Mouse (Mus musculus) limb, embryonic 11.5 days (tissue): Measurements from ENCODE around the gene Olfr554. TPM values are rescaled to one million over a fixed set of nuclear protein-coding genes. Genes with fewer than 3 reads are reported as not detected.

Experiments
- ATAC-seq: fragments of 200-750 bp; cut with Nextera tagmentation; 2 replicates; pipeline ENCODE4 v1.8.0; 2017; ENCODE audit warnings: low read depth; ENCODE audit not compliant: insufficient number of reproducible peaks, low FRiP score, low TSS enrichment
- DNase-seq: peaks from one replicate; pipeline ENCODE4 v3.0.0-alpha.2; 2015; ENCODE audit warnings: low spot score
- H3K27ac ChIP-seq: fragments of 300-500 bp; sonication (generic); replicated peaks from 2 replicates; pipeline ENCODE4 v1.5.1; 2014; ENCODE audit warnings: low read depth, mild to moderate bottlenecking, low read length
- H3K27me3 ChIP-seq: fragments of 300-500 bp; sonication (generic); 2 replicates; pipeline ENCODE4 v1.6.1; 2014; ENCODE audit warnings: mild to moderate bottlenecking, low read length, mixed read lengths; ENCODE audit not compliant: control insufficient read depth, insufficient read depth
- H3K36me3 ChIP-seq: fragments of 300-500 bp; sonication (generic); 2 replicates; pipeline ENCODE4 v1.6.1; 2014; ENCODE audit warnings: mild to moderate bottlenecking, low read length, moderate library complexity, mixed read lengths; ENCODE audit not compliant: control insufficient read depth, insufficient read depth
- H3K4me1 ChIP-seq: fragments of 300-500 bp; sonication (generic); 2 replicates; pipeline ENCODE4 v1.6.1; 2014; ENCODE audit warnings: low read length, mixed read lengths; ENCODE audit not compliant: control insufficient read depth, insufficient read depth
- H3K4me2 ChIP-seq: fragments of 300-500 bp; sonication (generic); 2 replicates; pipeline ENCODE4 v1.6.1; 2014; ENCODE audit warnings: low read depth, mild to moderate bottlenecking, moderate library complexity; ENCODE audit not compliant: severe bottlenecking
- H3K4me3 ChIP-seq: fragments of 300-500 bp; sonication (generic); 2 replicates; pipeline ENCODE4 v1.5.1; 2014; ENCODE audit warnings: low read depth, low read length
- H3K9ac ChIP-seq: fragments of 300-500 bp; sonication (generic); 2 replicates; pipeline ENCODE4 v1.6.1; 2014; ENCODE audit warnings: mild to moderate bottlenecking, low read length
- H3K9me3 ChIP-seq: fragments of 300-500 bp; sonication (generic); 2 replicates; pipeline ENCODE4 v1.6.1; 2016; ENCODE audit warnings: low read length; ENCODE audit not compliant: control insufficient read depth
- WGBS: fragments of 180-500 bp; shearing (Covaris S2); extraction: QIAGEN DNeasy Blood & Tissue Kit; methylation state at CpG from one replicate; pipeline ENCODE4 v1.1.7; 2014; 5-methylcytosine and 5-hydroxymethylcytosine counted together
- polyA plus RNA-seq: library from polyadenylated mRNA; unstranded; fragments of >200 nt; fragmentation: Nextera tagmentation; extraction: Ambion mirVana; gene quantifications from 2 replicates; pipeline ENCODE4 v1.2.1, GENCODE M21; 2014

The Olfr554 gene
- polyA plus RNA-seq, 1 experiment from 2014 or later: not detected

DNA sequence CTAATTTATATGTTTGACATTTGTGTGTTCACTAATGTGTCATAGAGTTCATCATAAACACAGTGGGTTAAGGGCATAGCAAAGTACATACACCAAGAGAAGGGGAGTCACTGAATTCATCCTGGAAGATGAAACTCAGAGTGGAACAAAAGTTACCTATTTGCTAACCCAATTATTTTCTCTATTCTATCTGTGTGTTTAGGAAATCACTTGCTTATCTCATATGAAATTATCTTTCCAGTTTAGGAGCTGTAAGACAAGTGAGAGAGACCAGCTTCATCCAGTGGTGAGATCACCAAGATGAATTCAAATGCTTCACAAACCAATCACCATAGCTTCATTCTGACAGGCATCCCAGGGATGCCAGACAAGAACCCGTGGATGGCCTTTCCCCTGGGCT, 20.3 kb downstream of the Olfr554 start, which contains the start of gene Olfr555:
Gene Olfr555 (plus strand): TSS at position 301 of the 400 bp plus-strand sequence.
- no peak for ATAC-seq
- Histone ChIP-seq H3K9ac (no peak within 1 kb of the TSS), H3K27me3 (no peaks in the 10 kb centered on the region), H3K27ac (no peak within 1 kb of the TSS), H3K4me1 (no peaks in the 10 kb centered on the region), H3K9me3 (no peaks in the 10 kb centered on the region; the same call in 1 of the 2 replicates), H3K4me2 (no peak within 1 kb of the TSS), H3K4me3 (no peak within 1 kb of the TSS), H3K36me3 (no peaks in the 10 kb centered on the region)
- no peak for DNase-seq
- WGBS: 83% methylated on average over 1 of the region's 1 CpGs

DNA sequence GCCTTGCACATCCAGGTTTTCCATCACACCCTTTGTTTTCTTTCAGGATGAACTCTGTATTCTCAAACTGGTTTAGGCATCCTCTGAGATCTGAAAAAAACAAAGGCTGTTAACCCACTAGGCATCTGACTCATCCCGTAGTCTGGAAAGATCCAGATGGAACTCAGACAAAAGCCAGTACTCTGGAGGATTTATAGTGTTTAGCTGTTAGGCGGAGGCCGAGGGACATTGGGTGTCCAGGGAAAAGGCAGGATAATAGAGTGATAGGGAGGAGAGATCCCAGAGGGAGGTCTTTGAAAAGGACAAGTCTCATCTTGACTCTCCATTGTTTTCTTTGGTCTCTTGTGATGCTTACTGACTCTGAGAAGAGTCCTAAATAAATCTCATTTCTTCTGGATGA, 26.4 kb downstream of the Olfr554 start, which contains the start of gene Olfr556:
Gene Olfr556 (plus strand): TSS at position 301 of the 400 bp plus-strand sequence.
- H3K4me3 ChIP-seq: no peak within 1 kb of the TSS
- no peak within 1 kb of the TSS for H3K9ac ChIP-seq
- H3K27ac ChIP-seq: no peak within 1 kb of the TSS
- DNase-seq: no peak
- 64% methylated on average over 3 of the region's 3 CpGs for WGBS
- no peaks in the 10 kb centered on the region; the same call in 1 of the 2 replicates for H3K9me3 ChIP-seq
- H3K27me3 ChIP-seq: no peaks in the 10 kb centered on the region
- no peaks in the 10 kb centered on the region for H3K4me1 ChIP-seq
- H3K36me3 ChIP-seq: no peaks in the 10 kb centered on the region
- H3K4me2 ChIP-seq: no peak within 1 kb of the TSS
- no peak for ATAC-seq

DNA sequence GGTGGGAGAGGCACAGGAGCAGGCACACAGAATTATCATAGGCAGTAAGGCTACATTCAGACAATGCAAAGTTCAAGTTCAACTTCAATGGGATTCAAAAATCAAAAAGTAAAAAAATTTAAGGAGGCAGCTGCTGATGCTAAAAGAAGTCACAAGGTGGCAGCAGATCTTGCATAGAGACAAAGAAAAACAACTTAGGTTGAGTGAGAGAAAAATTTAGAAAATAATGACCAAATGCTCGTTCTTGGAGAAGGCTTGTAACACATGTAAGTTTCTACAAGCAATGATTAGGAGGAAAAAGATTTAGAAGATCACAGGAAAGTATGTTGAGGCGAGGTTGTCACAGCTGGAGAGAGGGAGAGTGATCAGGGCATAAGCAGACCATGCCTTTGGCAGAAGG, 27.1 kb downstream of the Olfr554 start:
- 51% methylated on average over 2 of the region's 2 CpGs for WGBS
- H3K9ac ChIP-seq: no peak overlapping the region
- no peak for ATAC-seq

DNA sequence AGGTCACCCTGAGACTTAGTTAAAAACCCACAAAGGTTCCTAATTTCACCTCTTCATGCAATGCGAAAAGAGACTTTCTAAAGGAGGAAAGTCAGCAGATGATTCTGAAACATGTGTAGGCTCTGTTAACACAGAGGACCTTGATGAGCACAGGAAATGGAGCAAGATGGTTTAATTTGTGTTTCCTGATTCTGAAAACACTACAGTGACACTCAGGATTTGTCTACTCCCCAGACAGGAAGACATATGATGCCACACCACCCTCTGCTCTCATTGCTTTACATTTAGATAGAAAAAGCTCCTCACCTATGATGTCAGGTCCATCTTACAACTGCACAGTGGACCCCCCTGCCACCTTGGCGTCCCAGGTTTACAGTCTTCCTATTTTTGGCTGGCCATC, 38.0 kb downstream of the Olfr554 start:
- no peak overlapping the region for H3K4me3 ChIP-seq
- WGBS: 82% methylated on average over 2 of the region's 2 CpGs
- H3K4me1 ChIP-seq: no peaks in the 10 kb centered on the region
- ATAC-seq (no peak), DNase-seq (no peak)
- H3K36me3 ChIP-seq: no peaks in the 10 kb centered on the region
- H3K9me3 ChIP-seq: no peaks in the 10 kb centered on the region
- no peak overlapping the region for H3K4me2 ChIP-seq
- H3K27ac ChIP-seq: no peak overlapping the region
- no peaks in the 10 kb centered on the region for H3K27me3 ChIP-seq
- H3K9ac ChIP-seq: no peak overlapping the region

More for the DNA sequence above, 27.1 kb downstream of the Olfr554 start:
- no peak for DNase-seq
- Histone ChIP-seq H3K36me3 (no peaks in the 10 kb centered on the region), H3K27me3 (no peaks in the 10 kb centered on the region), H3K4me1 (no peaks in the 10 kb centered on the region), H3K27ac (no peak overlapping the region), H3K4me3 (no peak overlapping the region), H3K4me2 (no peak overlapping the region), H3K9me3 (no peaks in the 10 kb centered on the region; the same call in 1 of the 2 replicates)

DNA sequence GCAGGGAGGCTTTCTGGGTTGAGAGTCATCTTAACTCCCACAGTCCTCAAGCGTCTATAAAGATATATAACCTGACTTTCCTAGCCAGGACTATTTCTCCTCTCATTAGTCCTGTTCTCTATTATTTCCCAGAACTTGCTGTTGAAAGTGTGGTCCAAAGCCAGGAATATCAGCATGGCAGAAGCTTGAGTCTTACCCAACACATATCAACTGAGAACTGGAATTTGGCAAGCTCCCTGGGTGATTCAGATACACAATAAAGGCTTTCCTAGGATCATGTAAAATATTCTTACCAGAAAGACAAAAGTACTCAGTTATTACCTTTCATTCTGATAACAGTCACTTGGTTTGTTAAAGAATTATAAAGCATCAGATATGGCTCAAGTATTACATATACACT, 43.7 kb downstream of the Olfr554 start:
- Histone ChIP-seq H3K4me2 (no peak overlapping the region), H3K9me3 (no peaks in the 10 kb centered on the region), H3K27me3 (no peaks in the 10 kb centered on the region), H3K4me3 (no peak overlapping the region), H3K27ac (no peak overlapping the region), H3K9ac (no peak overlapping the region), H3K4me1 (no peaks in the 10 kb centered on the region), H3K36me3 (no peaks in the 10 kb centered on the region)
- ATAC-seq: no peak
- DNase-seq: no peak
- WGBS: 85% methylated on average over 1 of the region's 1 CpGs

DNA sequence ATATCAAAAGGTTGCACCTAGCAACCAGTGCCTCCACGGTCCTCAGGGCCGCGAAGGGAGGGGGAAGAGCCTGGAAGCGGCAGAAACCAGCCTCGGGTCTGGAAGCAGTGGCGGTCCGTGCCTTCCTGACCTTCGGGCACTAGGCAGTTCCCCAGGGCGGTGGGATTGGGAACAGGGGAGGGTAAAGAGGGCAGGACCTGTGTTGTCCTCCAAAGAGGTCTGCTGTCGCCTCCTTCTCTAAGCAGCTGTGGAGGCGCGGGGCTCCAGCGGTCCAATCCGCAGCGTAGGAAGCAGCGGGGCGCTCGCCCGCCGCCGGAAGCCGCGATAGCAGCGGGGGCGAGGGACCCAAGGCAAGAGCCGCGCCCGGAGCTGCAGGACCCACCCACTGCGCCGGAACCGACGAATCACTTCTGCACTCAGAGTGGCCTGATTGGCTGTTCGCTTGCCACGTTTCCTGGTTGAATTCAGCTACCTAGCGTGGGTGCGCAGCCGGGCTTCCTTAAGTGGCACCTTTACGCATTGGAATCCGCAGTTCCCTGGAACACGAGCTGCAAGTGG, 48.8 kb downstream of the Olfr554 start, which contains the start of gene Trim68:
Gene Trim68 (minus strand): TSS at position 384 of the 558 bp plus-strand sequence.
- peak within 1 kb of the TSS; percentile 77 for H3K9ac ChIP-seq
- ATAC-seq: peak; percentile 99
- DNase-seq: peak; percentile 92
- H3K27ac ChIP-seq: peak within 1 kb of the TSS; percentile 47; the same call in 1 of the 2 replicates
- under 1% methylated on average over 40 of the region's 40 CpGs for WGBS
- H3K27me3 ChIP-seq: no peaks in the 10 kb centered on the region
- no peaks in the 10 kb centered on the region for H3K9me3 ChIP-seq
- H3K4me2 ChIP-seq: peak within 1 kb of the TSS; percentile 58
- no peaks in the 10 kb centered on the region for H3K4me1 ChIP-seq
- H3K36me3 ChIP-seq: no peaks in the 10 kb centered on the region
- H3K4me3 ChIP-seq: peak within 1 kb of the TSS; percentile 53

Other genes with a start within 250 kb of the Olfr554 start
- gene Rrm1, start 196.7 kb upstream of the Olfr554 start, polyA plus RNA-seq: 261 and 275 TPM in 2 replicates
- gene Olfr543, start 156.8 kb upstream of the Olfr554 start, polyA plus RNA-seq: 0.23 and 0.56 TPM in 2 replicates
- 0.05 and 0.09 TPM in 2 replicates for gene Olfr544, start 150.1 kb upstream of the Olfr554 start, polyA plus RNA-seq
- 0.39 TPM in 1 of 2 replicates, not detected in the other for gene Olfr545, start 138.9 kb upstream of the Olfr554 start, polyA plus RNA-seq
- gene Olfr547, start 103.7 kb upstream of the Olfr554 start, polyA plus RNA-seq: not detected in 2 replicates
- not detected in 2 replicates for gene Olfr548-ps1, start 97.5 kb upstream of the Olfr554 start, polyA plus RNA-seq
- gene Olfr549, start 88.6 kb upstream of the Olfr554 start, polyA plus RNA-seq: not detected in 2 replicates
- 0.13 and 0.95 TPM in 2 replicates for gene Trim21, start 72.9 kb upstream of the Olfr554 start, polyA plus RNA-seq
- gene Olfr550, start 67.0 kb upstream of the Olfr554 start, polyA plus RNA-seq: not detected in 2 replicates
- not detected in 2 replicates for gene Olfr551, start 46.5 kb upstream of the Olfr554 start, polyA plus RNA-seq
- not detected in 2 replicates for gene Olfr552, start 40.7 kb upstream of the Olfr554 start, polyA plus RNA-seq
- gene Olfr553, start 20.2 kb upstream of the Olfr554 start, polyA plus RNA-seq: not detected in 2 replicates
- not detected in 2 replicates for gene Olfr555, start 20.4 kb downstream of the Olfr554 start, polyA plus RNA-seq
- gene Olfr556, start 26.5 kb downstream of the Olfr554 start, polyA plus RNA-seq: not detected in 2 replicates
- gene Trim68, start 48.9 kb downstream of the Olfr554 start, polyA plus RNA-seq: 12.9 and 13.6 TPM in 2 replicates
- not detected in 2 replicates for gene Olfr557, start 57.5 kb downstream of the Olfr554 start, polyA plus RNA-seq
- gene Olfr558, start 63.8 kb downstream of the Olfr554 start, polyA plus RNA-seq: not detected in 2 replicates
- gene Olfr33, start 80.6 kb downstream of the Olfr554 start, polyA plus RNA-seq: not detected in 2 replicates
- gene Olfr559, start 89.1 kb downstream of the Olfr554 start, polyA plus RNA-seq: not detected in 2 replicates
- gene Olfr560, start 120.9 kb downstream of the Olfr554 start, polyA plus RNA-seq: not detected in 2 replicates
- gene Olfr78, start 121.0 kb downstream of the Olfr554 start, polyA plus RNA-seq: not detected in 2 replicates
- gene Olfr561, start 132.8 kb downstream of the Olfr554 start, polyA plus RNA-seq: not detected in 2 replicates
- not detected in 2 replicates for gene Olfr564, start 165.0 kb downstream of the Olfr554 start, polyA plus RNA-seq
- not detected in 2 replicates for gene Olfr566, start 220.3 kb downstream of the Olfr554 start, polyA plus RNA-seq
- not detected in 2 replicates for gene Olfr568, start 238.7 kb downstream of the Olfr554 start, polyA plus RNA-seq